Mouse (Mus musculus): ENCODE measurements around the gene Gpat2. TPM values are rescaled to one million over a fixed set of nuclear protein-coding genes. Genes with fewer than 3 reads are reported as not detected.

Gpat2 gene
- polyA plus RNA-seq, 1 experiment: not detected

DNA sequence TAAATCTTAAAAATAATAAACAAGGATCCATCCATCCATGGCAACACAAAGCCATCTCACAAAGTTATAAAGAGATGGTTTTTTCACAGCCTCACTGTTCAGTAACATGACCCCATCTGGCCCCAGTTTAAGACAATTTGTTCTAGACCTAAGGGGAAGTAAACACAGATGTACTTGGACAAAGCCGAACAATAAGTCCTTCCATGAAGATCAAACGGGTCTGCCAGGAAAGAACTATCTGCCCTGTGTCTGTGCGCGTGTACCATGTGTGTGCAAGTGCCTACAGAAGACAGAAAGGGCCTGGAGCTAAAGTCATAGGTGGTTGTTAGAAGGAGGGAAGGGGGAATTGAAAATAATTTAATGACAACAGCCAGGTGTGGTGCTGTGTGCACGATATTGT is 45.2 kb downstream of the Gpat2 start:
- H3K4me3 ChIP-seq (ENCODE audit: insufficient read depth, low read depth, low read length): no peak overlapping the region
- H3K4me1 ChIP-seq (ENCODE audit: control insufficient read depth, insufficient read depth, insufficient read length, low read length): no peaks in the 10 kb centered on the region
- H3K27ac ChIP-seq (replicated peaks; ENCODE audit: low read depth, low read length): no peak overlapping the region

DNA sequence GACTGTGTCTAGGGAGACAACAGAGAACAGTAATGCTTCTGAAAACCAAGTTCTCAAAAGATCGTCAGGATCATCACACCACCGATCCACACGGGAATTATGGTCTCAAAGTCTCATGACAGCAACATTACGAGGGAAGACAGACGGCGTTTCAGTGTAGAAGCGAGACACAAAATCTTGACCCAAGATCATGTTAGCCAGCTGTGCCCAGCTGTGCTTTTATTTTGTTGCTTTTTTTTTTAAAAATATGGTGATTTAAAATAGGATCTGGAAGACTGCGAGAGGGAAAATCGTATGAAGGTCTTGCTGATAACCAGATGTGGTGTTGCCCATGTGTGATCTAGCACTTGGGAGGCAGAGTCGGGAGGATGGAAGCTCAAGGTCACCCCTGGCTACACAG is 45.7 kb downstream of the Gpat2 start:
- Histone ChIP-seq H3K27ac (replicated peaks; ENCODE audit: low read depth, low read length) (no peak overlapping the region), H3K4me3 (ENCODE audit: insufficient read depth, low read depth, low read length) (no peak overlapping the region), H3K4me1 (ENCODE audit: control insufficient read depth, insufficient read depth, insufficient read length, low read length) (no peaks in the 10 kb centered on the region)

DNA sequence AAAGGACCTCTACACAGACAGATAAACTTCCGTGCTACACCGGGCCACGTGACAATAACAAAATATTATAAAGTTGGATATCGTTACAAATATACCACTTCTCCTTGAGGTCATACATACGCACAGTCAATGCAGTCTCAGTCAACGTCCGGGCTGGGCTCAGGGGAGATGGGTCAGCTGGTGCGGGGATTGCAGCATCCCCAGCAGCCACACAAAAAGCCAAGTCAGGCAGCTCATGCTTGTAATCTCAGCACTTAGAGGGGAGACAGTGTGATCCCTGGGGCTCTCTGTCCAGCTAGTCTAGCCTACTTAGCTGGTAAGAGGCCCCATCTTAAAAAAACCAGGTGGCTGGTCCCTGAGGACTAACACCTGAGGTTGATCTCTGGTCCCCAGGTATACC is 46.3 kb downstream of the Gpat2 start:
- Histone ChIP-seq H3K4me1 (ENCODE audit: control insufficient read depth, insufficient read depth, insufficient read length, low read length) (no peaks in the 10 kb centered on the region), H3K4me3 (ENCODE audit: insufficient read depth, low read depth, low read length) (no peak overlapping the region), H3K27ac (replicated peaks; ENCODE audit: low read depth, low read length) (no peak overlapping the region)

DNA sequence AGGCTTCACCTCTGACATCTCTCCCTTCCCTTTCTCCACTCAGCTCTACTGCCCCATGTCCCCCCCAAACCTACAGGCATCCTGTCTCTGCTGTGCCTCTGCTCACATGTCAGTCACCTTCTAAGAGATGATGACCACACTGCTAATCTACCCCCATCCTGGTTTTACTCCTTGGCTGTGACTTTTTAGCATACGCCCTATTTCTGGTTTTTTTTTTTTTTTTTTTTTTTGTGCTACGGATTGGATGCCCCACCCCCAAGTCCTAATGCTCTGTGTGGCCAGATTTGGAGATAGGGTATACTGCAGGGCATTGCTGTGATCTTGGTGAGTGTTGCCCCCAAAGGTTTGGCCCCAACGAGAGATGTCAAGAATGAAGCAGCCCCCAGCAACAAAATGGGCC is 47.3 kb downstream of the Gpat2 start:
- no peaks in the 10 kb centered on the region for H3K4me1 ChIP-seq (ENCODE audit: control insufficient read depth, insufficient read depth, insufficient read length, low read length)
- H3K4me3 ChIP-seq (ENCODE audit: insufficient read depth, low read depth, low read length): no peak overlapping the region
- no peak overlapping the region for H3K27ac ChIP-seq (replicated peaks; ENCODE audit: low read depth, low read length)

DNA sequence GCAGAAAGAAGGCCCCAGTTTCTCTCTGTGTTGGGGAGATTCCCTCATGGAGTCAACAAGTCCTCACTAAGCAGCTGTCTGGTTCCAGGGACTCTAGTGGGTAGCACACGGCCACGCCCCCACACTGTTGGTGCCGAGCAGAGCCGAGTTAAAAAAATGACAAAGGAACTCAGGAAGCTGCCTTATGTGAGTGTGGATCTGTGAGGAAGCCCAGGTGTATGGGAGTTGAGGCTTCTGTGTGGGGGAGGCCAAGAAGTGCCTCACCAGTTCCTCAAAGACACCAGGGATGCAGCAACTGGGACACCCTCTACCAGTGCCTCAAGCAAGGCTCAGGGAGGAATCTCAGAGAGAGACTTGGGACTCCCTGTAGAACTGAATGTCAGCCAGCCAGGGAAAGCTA is 54.2 kb downstream of the Gpat2 start:
- H3K27ac ChIP-seq (replicated peaks; ENCODE audit: low read depth, low read length): no peak overlapping the region
- H3K4me3 ChIP-seq (ENCODE audit: insufficient read depth, low read depth, low read length): no peak overlapping the region
- H3K4me1 ChIP-seq (ENCODE audit: control insufficient read depth, insufficient read depth, insufficient read length, low read length): no peaks in the 10 kb centered on the region

DNA sequence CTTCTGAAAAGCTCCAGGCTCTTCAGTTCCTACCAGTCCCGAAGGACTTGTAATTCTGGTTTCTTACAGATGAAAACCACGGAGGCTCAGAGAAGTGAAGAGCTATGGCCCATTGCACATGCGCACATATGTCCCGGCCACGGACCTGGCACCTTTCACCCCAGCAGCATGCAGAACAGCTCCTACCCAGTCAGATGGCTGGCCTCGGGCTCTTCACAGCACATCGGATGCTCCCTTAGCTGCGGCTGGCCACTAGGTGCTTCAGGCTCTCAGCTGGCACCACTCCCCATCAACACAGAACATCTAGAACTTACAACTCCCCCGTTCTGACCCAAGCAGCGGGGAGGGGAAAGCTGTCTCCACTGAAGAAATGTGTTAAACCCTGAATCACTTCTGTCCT is 54.8 kb downstream of the Gpat2 start:
- no peak overlapping the region for H3K27ac ChIP-seq (replicated peaks; ENCODE audit: low read depth, low read length)
- H3K4me1 ChIP-seq (ENCODE audit: control insufficient read depth, insufficient read depth, insufficient read length, low read length): no peaks in the 10 kb centered on the region
- H3K4me3 ChIP-seq (ENCODE audit: insufficient read depth, low read depth, low read length): no peak overlapping the region

DNA sequence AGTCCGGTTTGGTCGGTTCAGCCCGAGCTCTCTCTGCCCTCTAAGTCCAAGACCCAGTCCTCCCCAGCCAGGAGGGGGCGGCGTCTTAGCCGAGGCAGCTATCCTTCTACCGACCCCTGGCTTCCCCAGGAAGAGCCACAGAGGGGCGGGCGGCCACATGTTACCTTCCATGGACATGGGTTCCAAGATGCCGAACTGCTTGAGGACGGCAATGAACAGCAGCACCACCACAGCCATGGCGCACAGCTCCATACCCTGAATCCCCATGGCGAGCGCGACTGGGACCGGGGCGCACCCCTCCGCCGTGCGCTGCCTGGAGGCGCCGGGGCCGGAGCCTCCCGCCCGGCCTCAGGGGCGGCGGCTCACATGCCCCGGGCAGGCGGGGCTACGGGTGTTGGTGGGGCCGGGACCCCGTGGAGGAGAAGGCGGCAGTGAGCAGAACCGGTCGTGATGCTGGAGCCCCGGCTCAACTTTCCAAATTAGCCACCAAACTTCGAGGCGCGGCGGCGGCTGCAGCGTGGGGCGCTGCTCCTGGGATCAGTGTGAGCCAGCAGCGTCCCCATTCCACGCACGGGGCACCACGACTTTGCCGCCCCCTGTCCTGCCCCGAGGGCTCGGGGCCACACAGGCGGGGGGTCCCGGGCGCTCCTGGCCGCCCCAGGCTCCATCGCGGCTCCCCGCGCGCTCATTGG is 57.0 kb downstream of the Gpat2 start:
- no peak overlapping the region for H3K27ac ChIP-seq (replicated peaks; ENCODE audit: low read depth, low read length)
- peak overlapping the region; percentile 56 for H3K4me3 ChIP-seq (ENCODE audit: insufficient read depth, low read depth, low read length)
- no peaks in the 10 kb centered on the region for H3K4me1 ChIP-seq (ENCODE audit: control insufficient read depth, insufficient read depth, insufficient read length, low read length)

DNA sequence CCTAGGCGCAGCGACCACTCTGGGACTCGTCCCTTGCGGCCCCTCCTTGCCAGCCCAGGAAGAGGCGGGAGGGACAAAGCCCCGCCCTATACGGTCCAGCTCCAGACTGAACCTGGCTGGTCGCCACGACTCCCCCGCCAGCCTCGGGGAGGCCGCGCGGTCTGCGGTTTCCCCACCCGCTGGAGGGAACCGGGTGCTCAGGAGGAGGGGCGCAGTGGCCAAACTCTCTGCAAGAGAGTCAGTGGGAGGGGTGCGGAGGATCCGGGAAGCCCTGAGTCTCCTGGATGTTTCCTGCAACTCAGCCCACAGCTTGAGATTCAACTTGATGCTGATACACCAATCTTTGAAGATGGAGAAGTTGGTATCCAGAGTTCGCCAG is 57.5 kb downstream of the Gpat2 start:
- H3K4me3 ChIP-seq (ENCODE audit: insufficient read depth, low read depth, low read length): peak overlapping the region; percentile 56
- no peaks in the 10 kb centered on the region for H3K4me1 ChIP-seq (ENCODE audit: control insufficient read depth, insufficient read depth, insufficient read length, low read length)
- no peak overlapping the region for H3K27ac ChIP-seq (replicated peaks; ENCODE audit: low read depth, low read length)

DNA sequence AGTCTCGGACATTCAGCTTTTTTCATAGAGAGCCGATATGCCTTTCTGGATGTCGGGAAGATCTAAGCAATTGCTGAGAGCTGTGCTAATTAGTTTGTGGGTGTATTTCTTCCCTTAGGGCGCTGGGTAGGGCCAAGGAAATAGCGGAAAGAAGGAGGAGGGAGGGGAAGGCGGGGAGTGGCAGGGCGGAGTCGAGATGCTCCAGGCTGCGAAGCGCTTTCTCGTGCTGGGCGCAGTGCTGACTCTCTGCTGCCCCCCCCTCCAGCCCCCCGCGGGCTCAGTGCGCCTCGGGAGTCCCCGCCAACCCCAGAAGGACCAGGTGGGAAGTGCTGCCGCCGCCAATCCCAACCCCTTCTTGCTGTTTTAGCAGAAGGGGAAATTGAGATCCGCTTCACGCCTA is 58.0 kb downstream of the Gpat2 start:
- no peak overlapping the region for H3K27ac ChIP-seq (replicated peaks; ENCODE audit: low read depth, low read length)
- peak overlapping the region; percentile 56 for H3K4me3 ChIP-seq (ENCODE audit: insufficient read depth, low read depth, low read length)
- no peaks in the 10 kb centered on the region for H3K4me1 ChIP-seq (ENCODE audit: control insufficient read depth, insufficient read depth, insufficient read length, low read length)

DNA sequence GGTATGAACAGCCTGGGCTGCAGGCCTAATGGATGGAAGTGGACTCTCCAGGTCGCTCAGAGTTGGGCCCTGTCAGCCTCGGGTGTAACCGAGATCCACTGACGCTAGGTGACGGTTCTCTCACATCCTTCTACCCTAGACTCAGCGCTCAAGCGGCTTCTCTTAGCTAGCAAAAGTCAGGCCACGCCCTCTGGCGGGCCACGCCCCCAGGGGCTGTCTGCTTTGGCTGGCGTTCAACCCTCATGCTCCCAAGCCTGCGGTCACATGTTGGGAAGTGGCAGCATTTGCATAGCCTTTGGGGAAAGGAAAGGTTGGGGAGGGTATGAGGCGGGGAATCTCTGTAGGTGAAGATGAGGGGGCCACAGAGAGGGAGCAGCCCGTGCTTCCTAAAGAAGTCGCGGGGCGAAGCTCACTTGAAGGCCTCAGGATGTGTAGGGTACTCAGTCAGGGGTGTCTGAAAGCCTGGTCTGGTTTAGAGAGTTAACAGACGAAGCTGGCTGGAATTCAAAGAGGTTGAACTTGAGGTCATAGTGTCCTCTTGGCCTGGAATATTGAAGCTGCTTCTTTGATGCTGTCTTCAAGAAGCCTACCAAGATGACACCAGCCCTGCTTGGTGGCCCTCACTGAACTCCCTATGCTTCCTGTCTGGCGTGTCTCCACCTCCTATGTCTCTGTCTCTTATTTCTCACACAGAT is 59.6 kb downstream of the Gpat2 start:
- Histone ChIP-seq H3K27ac (replicated peaks; ENCODE audit: low read depth, low read length) (no peak overlapping the region), H3K4me3 (ENCODE audit: insufficient read depth, low read depth, low read length) (no peak overlapping the region), H3K4me1 (ENCODE audit: control insufficient read depth, insufficient read depth, insufficient read length, low read length) (no peaks in the 10 kb centered on the region)

Other genes with a start within 250 kb of the Gpat2 start
- 2.3 and 2.4 TPM in 2 replicates for gene 1810024B03Rik, start 216.9 kb upstream of the Gpat2 start, polyA plus RNA-seq (2012; ENCODE audit: insufficient read depth, insufficient read length, missing spikeins)
- gene Snrnp200, start 216.8 kb upstream of the Gpat2 start, polyA plus RNA-seq (2012; ENCODE audit: insufficient read depth, insufficient read length, missing spikeins): 26.7 and 31.7 TPM in 2 replicates
- 36.2 and 50.4 TPM in 2 replicates for gene Ciao1, start 177.4 kb upstream of the Gpat2 start, polyA plus RNA-seq (2012; ENCODE audit: insufficient read depth, insufficient read length, missing spikeins)
- gene Tmem127, start 177.3 kb upstream of the Gpat2 start, polyA plus RNA-seq (2012; ENCODE audit: insufficient read depth, insufficient read length, missing spikeins): 18.6 and 27.3 TPM in 2 replicates
- 71.1 and 87.5 TPM in 2 replicates for gene Stard7, start 155.0 kb upstream of the Gpat2 start, polyA plus RNA-seq (2012; ENCODE audit: insufficient read depth, insufficient read length, missing spikeins)
- gene Dusp2, start 89.0 kb upstream of the Gpat2 start, polyA plus RNA-seq (2012; ENCODE audit: insufficient read depth, insufficient read length, missing spikeins): 0.63 TPM in 1 of 2 replicates, not detected in the other
- gene Astl, start 86.6 kb upstream of the Gpat2 start, polyA plus RNA-seq (2012; ENCODE audit: insufficient read depth, insufficient read length, missing spikeins): not detected in 2 replicates
- 0.38 TPM in 1 of 2 replicates, not detected in the other for gene Adra2b, start 62.0 kb upstream of the Gpat2 start, polyA plus RNA-seq (2012; ENCODE audit: insufficient read depth, insufficient read length, missing spikeins)
- 103 and 106 TPM in 2 replicates for gene Fahd2a, start 19.4 kb downstream of the Gpat2 start, polyA plus RNA-seq (2012; ENCODE audit: insufficient read depth, insufficient read length, missing spikeins)
- gene Kcnip3, start 96.9 kb downstream of the Gpat2 start, polyA plus RNA-seq (2012; ENCODE audit: insufficient read depth, insufficient read length, missing spikeins): 0.63 TPM in 1 of 2 replicates, not detected in the other
- gene Prom2, start 116.3 kb downstream of the Gpat2 start, polyA plus RNA-seq (2012; ENCODE audit: insufficient read depth, insufficient read length, missing spikeins): not detected in 2 replicates
- 2.1 TPM in 2 replicates for gene Zfp661, start 161.9 kb downstream of the Gpat2 start, polyA plus RNA-seq (2012; ENCODE audit: insufficient read depth, insufficient read length, missing spikeins)
- 238 and 284 TPM in 2 replicates for gene Mrps5, start 162.0 kb downstream of the Gpat2 start, polyA plus RNA-seq (2012; ENCODE audit: insufficient read depth, insufficient read length, missing spikeins)
- 1.5 TPM in 2 replicates for gene Mal, start 231.5 kb downstream of the Gpat2 start, polyA plus RNA-seq (2012; ENCODE audit: insufficient read depth, insufficient read length, missing spikeins)